Mouse (Mus musculus): ENCODE measurements around the gene Ttyh3.
A peak's percentile ranks its signal among the peaks of the same experiment; 100 is the strongest.

Ttyh3 gene

GRCm38 (mm10) chr5:140607836-140608633 lies 40.8 kb downstream of the Ttyh3 start:
- DNase-seq, result no peak

DNA sequence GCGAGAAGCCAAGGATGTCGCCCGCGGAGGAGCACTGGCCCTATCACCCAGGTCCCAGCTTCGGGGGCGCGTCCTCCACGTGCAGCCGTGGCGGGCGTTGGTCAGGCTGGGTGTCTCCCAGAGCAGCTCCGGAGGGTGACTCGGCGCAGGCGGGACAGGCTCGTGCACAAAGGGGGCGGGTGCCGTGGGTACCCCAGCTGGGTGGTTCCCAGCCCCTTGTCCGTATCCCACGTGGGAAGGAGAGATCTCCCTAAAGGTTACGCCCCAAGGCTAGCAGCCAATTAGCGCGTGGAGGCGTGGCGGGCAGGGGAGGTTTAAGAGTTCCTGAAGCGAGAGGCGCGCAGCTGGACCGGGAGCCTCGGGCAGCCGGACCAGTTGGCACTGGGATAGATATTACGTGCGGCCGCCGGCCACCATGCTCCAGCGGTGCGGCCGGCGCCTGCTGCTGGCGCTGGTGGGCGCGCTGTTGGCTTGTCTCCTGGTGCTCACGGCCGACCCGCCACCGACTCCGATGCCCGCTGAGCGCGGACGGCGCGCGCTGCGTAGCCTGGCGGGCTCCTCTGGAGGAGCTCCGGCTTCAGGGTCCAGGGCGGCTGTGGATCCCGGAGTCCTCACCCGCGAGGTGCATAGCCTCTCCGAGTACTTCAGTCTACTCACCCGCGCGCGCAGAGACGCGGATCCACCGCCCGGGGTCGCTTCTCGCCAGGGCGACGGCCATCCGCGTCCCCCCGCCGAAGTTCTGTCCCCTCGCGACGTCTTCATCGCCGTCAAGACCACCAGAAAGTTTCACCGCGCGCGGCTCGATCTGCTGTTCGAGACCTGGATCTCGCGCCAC lies 41.6 kb downstream of the Ttyh3 start, which contains the start of gene Lfng:
Lfng (plus strand) TSS at position 320 of the 835 bp plus-strand sequence.
- peak; percentile 93 to 97 for DNase-seq

- peak; percentile 36 to 70 for DNase-seq
Measured at GRCm38 (mm10) chr5:140606386-140606785, 42.4 kb downstream of the Ttyh3 start.

DNA sequence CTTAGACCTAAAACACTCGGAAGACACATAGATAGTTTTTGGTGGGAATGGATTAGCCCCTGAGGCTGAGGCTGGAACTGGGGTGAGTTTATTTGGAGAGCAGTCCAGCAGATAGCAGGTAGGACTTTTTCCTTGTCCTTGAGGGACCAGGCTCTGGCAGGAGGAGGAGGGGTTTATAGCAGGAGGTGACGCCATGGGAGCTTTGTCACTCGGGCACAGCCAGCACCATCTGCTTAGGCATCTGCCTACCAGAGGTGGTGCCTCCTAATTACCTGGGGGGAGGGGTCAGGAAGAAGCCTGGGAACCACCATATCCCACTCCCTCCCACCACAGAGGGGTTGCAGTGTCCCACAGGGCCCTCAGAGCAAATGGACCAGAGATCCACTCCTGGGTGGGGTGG lies 43.6 kb downstream of the Ttyh3 start:
- DNase-seq, result no peak

DNA sequence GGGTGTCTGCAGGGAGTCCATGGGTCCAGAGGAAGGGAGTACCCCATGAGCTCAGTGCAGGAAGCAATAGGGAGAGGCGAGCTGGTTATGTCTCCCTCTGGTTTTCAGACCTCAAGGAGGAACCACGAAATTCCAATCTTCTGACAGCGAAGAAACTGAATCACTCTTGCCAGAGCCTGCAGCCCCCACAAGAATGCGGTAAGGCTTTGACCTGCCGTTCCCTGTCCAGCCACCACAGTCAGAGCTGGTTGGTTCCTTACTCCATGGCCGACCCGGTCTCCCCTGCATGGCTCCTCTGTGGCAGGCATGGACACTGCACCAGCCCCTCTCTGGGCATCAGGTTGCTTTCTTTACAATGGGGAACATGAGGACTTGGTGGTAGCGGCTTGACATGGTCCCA lies 44.4 kb downstream of the Ttyh3 start:
- DNase-seq, result no peak

GRCm38 (mm10) chr5:140602540-140602939 lies 46.3 kb downstream of the Ttyh3 start:
- no peak for DNase-seq

- DNase-seq, result no peak
Measured at GRCm38 (mm10) chr5:140601712-140602111, 47.1 kb downstream of the Ttyh3 start.

DNA sequence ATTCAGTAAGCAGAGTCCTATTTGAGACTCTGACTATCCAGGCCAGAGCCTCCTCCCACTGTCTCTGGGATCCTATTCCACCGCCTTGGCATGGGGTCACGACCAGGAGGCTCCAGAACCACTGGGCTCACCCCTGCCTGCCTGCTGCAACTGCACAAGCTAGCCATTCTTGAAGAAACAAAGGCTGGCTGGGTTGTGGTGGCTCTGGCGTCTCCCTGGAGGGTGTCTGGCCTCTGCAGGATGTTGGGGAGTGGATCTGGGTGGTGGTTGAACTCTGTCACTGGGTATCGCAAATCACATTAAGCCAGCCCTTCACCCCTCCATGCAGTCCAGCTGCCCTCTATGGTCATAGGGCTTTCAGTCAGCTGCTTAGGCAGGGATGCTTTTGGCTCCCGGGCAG lies 48.9 kb downstream of the Ttyh3 start:
- peak in 1 of 2 experiments; percentile 55 for DNase-seq

- no peak for DNase-seq
Measured at GRCm38 (mm10) chr5:140597787-140598186, 51.0 kb downstream of the Ttyh3 start.

DNA sequence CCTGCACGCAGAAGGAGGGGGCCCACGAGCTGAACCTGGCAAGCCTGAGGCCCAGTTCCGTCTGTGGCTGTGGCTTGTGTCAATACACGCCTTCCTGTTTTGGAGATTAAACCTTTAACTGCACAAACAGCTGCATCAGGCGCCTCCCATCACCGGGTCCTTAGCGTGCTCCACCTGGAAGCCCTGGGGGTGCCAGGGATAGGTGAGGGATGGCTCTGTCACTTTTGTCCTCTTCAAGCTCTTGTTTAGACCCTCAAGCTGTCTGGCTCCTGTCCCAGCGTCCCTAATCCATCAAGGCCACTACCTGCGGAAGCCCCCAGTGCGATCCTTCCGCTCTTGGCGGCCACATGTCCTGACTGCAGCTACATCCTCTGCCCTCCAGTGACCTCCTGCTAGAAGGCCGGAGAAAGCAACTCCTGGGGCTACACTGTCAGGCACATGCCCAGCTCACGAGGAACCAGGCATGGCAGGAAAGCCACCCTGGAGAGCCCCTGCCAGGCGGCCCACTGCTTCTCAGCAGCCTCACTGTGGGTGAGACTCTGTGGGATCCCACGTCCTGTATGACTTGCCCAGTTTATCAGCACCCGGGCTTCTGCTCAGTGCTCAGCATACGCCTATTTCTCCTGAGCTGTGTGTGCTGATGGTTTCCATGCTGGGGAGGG lies 51.8 kb downstream of the Ttyh3 start:
- peak; percentile 80 to 93 for DNase-seq

GRCm38 (mm10) chr5:140596426-140596825 lies 52.4 kb downstream of the Ttyh3 start:
- no peak for DNase-seq

GRCm38 (mm10) chr5:140594846-140595245 lies 54.0 kb downstream of the Ttyh3 start:
- no peak for DNase-seq

GRCm38 (mm10) chr5:140589082-140589774 lies 59.6 kb downstream of the Ttyh3 start:
- DNase-seq, result no peak

- no peak for DNase-seq
Measured at GRCm38 (mm10) chr5:140583732-140584368, 65.0 kb downstream of the Ttyh3 start.

- no peak for DNase-seq
Measured at GRCm38 (mm10) chr5:140582995-140583731, 65.7 kb downstream of the Ttyh3 start.

- peak in 1 of 2 experiments; percentile 48 for DNase-seq
Measured at GRCm38 (mm10) chr5:140581569-140581968, 67.3 kb downstream of the Ttyh3 start.

- no peak for DNase-seq
Measured at GRCm38 (mm10) chr5:140579771-140580170, 69.1 kb downstream of the Ttyh3 start.

GRCm38 (mm10) chr5:140579221-140579620 lies 69.6 kb downstream of the Ttyh3 start:
- no peak for DNase-seq

DNA sequence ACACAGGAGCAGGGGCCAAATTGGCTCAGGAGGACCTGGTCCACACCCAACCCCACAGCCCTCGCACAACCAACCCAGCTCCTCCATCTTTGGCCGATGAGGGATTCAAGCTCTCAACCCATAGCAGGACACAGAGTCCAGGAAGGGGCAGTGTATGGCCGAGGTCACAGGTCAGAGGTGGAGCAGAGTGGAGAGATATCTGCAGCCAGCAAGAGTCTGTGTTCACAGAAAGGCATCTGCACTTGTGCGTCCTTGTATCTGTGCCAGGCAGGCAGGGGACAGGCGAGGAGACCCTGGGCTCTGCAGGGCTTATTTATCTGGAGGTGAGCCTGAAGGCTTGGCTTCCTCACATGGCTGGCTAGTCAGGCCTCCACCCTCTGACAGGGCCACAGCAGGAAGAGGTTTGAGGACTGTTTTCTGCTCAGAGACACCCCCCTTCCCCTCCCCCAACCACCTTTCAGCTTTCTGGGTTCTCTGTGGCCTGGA lies 73.4 kb downstream of the Ttyh3 start:
- DNase-seq, result peak; percentile 63 to 83

GRCm38 (mm10) chr5:140572611-140573010 lies 76.2 kb downstream of the Ttyh3 start:
- peak; percentile 47 to 75 for DNase-seq

- peak; percentile 53 to 83 for DNase-seq
Measured at GRCm38 (mm10) chr5:140571673-140572072, 77.2 kb downstream of the Ttyh3 start.

All from kidney, postnatal 25 days (tissue).